ENCODE assay signal across 14 mouse cellular contexts in the genomic region with DNA sequence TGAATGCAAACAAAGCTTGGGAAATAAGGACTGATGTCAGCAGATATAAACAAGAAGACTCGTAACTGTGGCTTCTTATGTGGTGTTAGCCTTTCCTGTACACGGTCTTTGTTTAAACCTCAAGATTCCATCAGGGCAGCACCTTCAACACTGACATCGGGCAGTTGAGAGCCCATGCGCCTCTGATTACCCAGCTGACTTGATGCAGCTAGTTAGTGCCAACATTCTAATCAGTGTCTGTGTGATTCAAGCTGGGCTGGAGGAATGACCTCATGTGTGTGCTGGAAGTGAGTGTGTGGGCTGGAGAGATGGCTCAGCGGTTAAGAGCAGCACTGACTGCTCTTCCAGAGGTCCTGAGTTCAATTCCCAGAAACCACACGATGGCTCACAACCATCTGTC.
DNase-seq lines count a peak whose midpoint lies in the region; ATAC-seq and TF ChIP-seq lines count a peak whose summit lies in the region.
"Had no signal": no experiment of that assay in that cellular context is flagged by ENCODE, and none has a peak within 500 bp of the region (broad histone marks: within the 10 kb centered on the region; RNA-seq: fewer than 3 reads in every experiment).

No protein-coding gene starts in this region.

- H3K27me3 ChIP-seq in intestine, embryonic 14.5 days (replicated peaks; ENCODE audit: control insufficient read depth, insufficient read depth, low read length): no peaks in the 10 kb centered on the region
- no peaks in the 10 kb centered on the region for H3K27me3 ChIP-seq in intestine, embryonic 15.5 days (replicated peaks)
- H3K27me3 ChIP-seq in C2C12 (ENCODE audit: control insufficient read depth, insufficient read depth, insufficient read length) (no peaks in the 10 kb centered on the region), myocyte (ENCODE audit: control insufficient read depth, insufficient read depth, insufficient read length) (no peaks in the 10 kb centered on the region)
- H3K27me3 ChIP-seq: neural tube, embryonic 15.5 days had no signal

- H3K4me2 ChIP-seq in intestine, embryonic 14.5 days (ENCODE audit: low read length): no peak overlapping the region
- H3K4me2 ChIP-seq in intestine, embryonic 15.5 days (replicated peaks): no peak overlapping the region
- H3K4me2 ChIP-seq in myocyte (ENCODE audit: low read depth): peak overlapping the region; percentile 62
- H3K4me2 ChIP-seq: liver, embryonic 15.5 days had no signal

- H3ac ChIP-seq in C2C12 (ENCODE audit: control insufficient read depth, insufficient read length, low read depth) (no peak overlapping the region), myocyte (ENCODE audit: control insufficient read depth, insufficient read length) (no peak overlapping the region)

- WGBS in intestine, embryonic 14.5 days: 68% methylated on average over 6 of the region's 6 CpGs
- WGBS in intestine, embryonic 15.5 days: 67% methylated on average over 6 of the region's 6 CpGs

- no peaks in the 10 kb centered on the region for H3K36me3 ChIP-seq in intestine, embryonic 14.5 days (ENCODE audit: control insufficient read depth, insufficient read depth, low read length)
- H3K36me3 ChIP-seq in intestine, embryonic 15.5 days: no peaks in the 10 kb centered on the region
- H3K36me3 ChIP-seq in C2C12 (ENCODE audit: control insufficient read depth, insufficient read depth) (no peaks in the 10 kb centered on the region), myocyte (ENCODE audit: control insufficient read depth, insufficient read depth) (no peaks in the 10 kb centered on the region)
- H3K36me3 ChIP-seq: G1E; liver, embryonic 15.5 days; neural tube, embryonic 15.5 days had no signal

- H3K4me1 ChIP-seq in intestine, embryonic 14.5 days (replicated peaks; ENCODE audit: control insufficient read depth, insufficient read depth, low read length): peaks cover 15% of the 10 kb centered on the region
- peaks cover 13% of the 10 kb centered on the region for H3K4me1 ChIP-seq in intestine, embryonic 15.5 days (replicated peaks)
- H3K4me1 ChIP-seq: liver, embryonic 15.5 days had no signal

- H3K4me3 ChIP-seq in intestine, embryonic 14.5 days (ENCODE audit: low read depth, low read length): no peak overlapping the region
- H3K4me3 ChIP-seq in intestine, embryonic 15.5 days (replicated peaks): no peak overlapping the region
- H3K4me3 ChIP-seq in C2C12 (ENCODE audit: insufficient read depth, poor library complexity, severe bottlenecking) (no peak overlapping the region), myocyte (no peak overlapping the region)
- H3K4me3 ChIP-seq: liver, embryonic 15.5 days; neural tube, embryonic 15.5 days had no signal

- no peak overlapping the region for H3K27ac ChIP-seq in intestine, embryonic 14.5 days (ENCODE audit: low read depth)
- H3K27ac ChIP-seq in intestine, embryonic 15.5 days: no peak overlapping the region
- H3K27ac ChIP-seq: liver, embryonic 15.5 days had no signal

- H3K9ac ChIP-seq in intestine, embryonic 14.5 days (ENCODE audit: low read length): no peak overlapping the region
- H3K9ac ChIP-seq in intestine, embryonic 15.5 days: no peak overlapping the region
- H3K9ac ChIP-seq: forebrain, postnatal 0 days; liver, embryonic 15.5 days; neural tube, embryonic 15.5 days had no signal

- H3K9me3 ChIP-seq in intestine, embryonic 14.5 days (ENCODE audit: control insufficient read depth, low read length): no peaks in the 10 kb centered on the region
- H3K9me3 ChIP-seq in intestine, embryonic 15.5 days: no peaks in the 10 kb centered on the region
- H3K9me3 ChIP-seq: liver, embryonic 15.5 days; neural tube, embryonic 15.5 days had no signal

- peak; percentile 43 for DNase-seq in intestine, embryonic 14.5 days (ENCODE audit: low spot score)
- DNase-seq in MN1 (ENCODE audit: low spot score): peak; percentile 86
- no peak for DNase-seq in thymus, postnatal 36 days
- no peak for DNase-seq in urinary bladder, adult 2 months (ENCODE audit: low spot score)
- DNase-seq: cerebellum, adult 18-20 months; forebrain, postnatal 0 days; gastrocnemius, postnatal 10 days had no signal

- no peaks in the 10 kb centered on the region for H3K79me2 ChIP-seq in C2C12 (ENCODE audit: control insufficient read depth, insufficient read depth)
- no peaks in the 10 kb centered on the region for H3K79me2 ChIP-seq in myocyte (ENCODE audit: control insufficient read depth, insufficient read depth)

- TF ChIP-seq POLR2A in myocyte (IDR thresholded peaks at IDR 0.05; ENCODE audit: insufficient read length, low read depth): peak; percentile 15

- no peak for ATAC-seq in intestine, embryonic 14.5 days (replicated peaks; ENCODE audit: low FRiP score, low TSS enrichment, low read depth)
- ATAC-seq in intestine, embryonic 15.5 days: no peak
- ATAC-seq: activated CD4-positive, CD25-positive, alpha-beta regulatory T cell, adult 4 months had no signal

- H3K79me3 ChIP-seq in C2C12 (ENCODE audit: low read depth): no peaks in the 10 kb centered on the region

- TF ChIP-seq CTCF in C2C12 (IDR thresholded peaks at IDR 0.05; ENCODE audit: control insufficient read depth, insufficient read depth, insufficient read length): no peak

TF ChIP-seq in C2C12, 6 proteins besides CTCF, POLR2A, EP300 and RAD21:
- TF ChIP-seq MYOD1 (IDR thresholded peaks at IDR 0.05; ENCODE audit: control insufficient read depth, insufficient read length, low read depth): peak; percentile 43
- TF ChIP-seq CEBPB (IDR thresholded peaks at IDR 0.05; ENCODE audit: low read depth): no peak
- peak; percentile 84 for TF ChIP-seq MAX (IDR thresholded peaks at IDR 0.05)
- TF ChIP-seq USF1 (IDR thresholded peaks at IDR 0.05; ENCODE audit: low read depth): no peak
- TF ChIP-seq MYOG (IDR thresholded peaks at IDR 0.05; ENCODE audit: control insufficient read depth, extremely low read depth, insufficient read length): no peak
- no peak for TF ChIP-seq FOSL1 (IDR thresholded peaks at IDR 0.05; ENCODE audit: insufficient read depth, low read length, poor library complexity, severe bottlenecking)

TF ChIP-seq in myocyte, 11 proteins besides CTCF, POLR2A, EP300 and RAD21:
- TF ChIP-seq TCF12 (IDR thresholded peaks at IDR 0.05; ENCODE audit: insufficient read depth, poor library complexity, severe bottlenecking) (peak; percentile 38), MYOD1 (IDR thresholded peaks at IDR 0.05; ENCODE audit: control insufficient read depth in 1 of 3, insufficient read length in 2 of 3, low read depth in 2 of 3) (peak in 1 of 3 experiments; percentile 27), POLR2AphosphoS2 (IDR thresholded peaks at IDR 0.05; ENCODE audit: insufficient read length, low read depth) (no peak), MYOG (IDR thresholded peaks at IDR 0.05; ENCODE audit: control insufficient read depth in 1 of 3, insufficient read depth in 1 of 3, insufficient read length in 2 of 3, low read depth in 2 of 3) (peak in 1 of 3 experiments; percentile 45), CEBPB (IDR thresholded peaks at IDR 0.05; ENCODE audit: insufficient read depth, poor library complexity, severe bottlenecking) (no peak), E2F4 (IDR thresholded peaks at IDR 0.05; ENCODE audit: insufficient read depth) (no peak), TCF3 (IDR thresholded peaks at IDR 0.05; ENCODE audit: insufficient read length, low read depth) (no peak), MAX (IDR thresholded peaks at IDR 0.05; ENCODE audit: low read depth) (no peak), SRF (IDR thresholded peaks at IDR 0.05; ENCODE audit: control insufficient read depth, insufficient read length, low read depth) (no peak), REST (IDR thresholded peaks at IDR 0.05; ENCODE audit: insufficient read depth, insufficient read length) (no peak), USF1 (IDR thresholded peaks at IDR 0.05; ENCODE audit: low read depth) (no peak)
TF ChIP-seq in myocyte: peak in this region for 3.

Comparison
In these comparisons a context has a peak if more than half of its experiments do, and no peak if none do; other contexts are left out.
1. DNase-seq: peak in intestine, embryonic 14.5 days (single experiment) and MN1 (single experiment); none in thymus, postnatal 36 days (0 of 2) and urinary bladder, adult 2 months (single experiment).